Mouse (Mus musculus) lung, embryonic 14.5 days (tissue): ENCODE measurements around the gene Olfr820. TPM values are rescaled to one million over a fixed set of nuclear protein-coding genes. Genes with fewer than 3 reads are reported as not detected.
"Not testable (repeated sequence)": the region's sequence is repeated elsewhere in the genome, so short reads cannot be mapped to it uniquely, and the experiment has no call there.

ENCODE experiments used
- ATAC-seq: fragments of 200-750 bp; cut with Nextera tagmentation; 2 replicates; pipeline ENCODE4 v1.8.0; 2017; ENCODE audit warnings: mild to moderate bottlenecking, moderate TSS enrichment, moderate library complexity; ENCODE audit not compliant: insufficient read depth
- DNase-seq: peaks from one replicate; pipeline ENCODE4 v3.0.0-alpha.2; 2015
- H3K27ac ChIP-seq: fragments of 300-500 bp; sonication (generic); 2 replicates; pipeline ENCODE4 v1.5.1; 2014; ENCODE audit warnings: low read depth, mild to moderate bottlenecking, moderate library complexity
- H3K27me3 ChIP-seq: fragments of 300-500 bp; sonication (generic); 2 replicates; pipeline ENCODE4 v1.6.1; 2014; ENCODE audit warnings: low read length, control low read depth; ENCODE audit not compliant: insufficient read depth
- H3K36me3 ChIP-seq: fragments of 300-500 bp; sonication (generic); 2 replicates; pipeline ENCODE4 v1.6.1; 2014; ENCODE audit warnings: control low read depth; ENCODE audit not compliant: insufficient read depth
- H3K4me1 ChIP-seq: fragments of 300-500 bp; sonication (generic); 2 replicates; pipeline ENCODE4 v1.6.1; 2014; ENCODE audit warnings: antibody characterized with exemption, control low read depth; ENCODE audit not compliant: insufficient read depth
- H3K4me2 ChIP-seq: fragments of 300-500 bp; sonication (generic); 2 replicates; pipeline ENCODE4 v1.6.1; 2014; ENCODE audit warnings: mild to moderate bottlenecking
- H3K4me3 ChIP-seq: fragments of 300-500 bp; sonication (generic); 2 replicates; pipeline ENCODE4 v1.5.1; 2014; ENCODE audit warnings: low read depth, low read length
- H3K9ac ChIP-seq: fragments of 300-500 bp; sonication (generic); 2 replicates; pipeline ENCODE4 v1.6.1; 2014
- H3K9me3 ChIP-seq: fragments of 300-500 bp; sonication (generic); 2 replicates; pipeline ENCODE4 v1.6.1; 2016; ENCODE audit warnings: low read depth, low read length, control low read depth
- CTCF ChIP-seq: IDR thresholded peaks from 2 replicates; pipeline ENCODE4 v1.5.1; 2016; ENCODE audit warnings: antibody characterized with exemption, low read depth
- WGBS: fragments of 180-500 bp; shearing (Covaris S2); extraction: QIAGEN DNeasy Blood & Tissue Kit; methylation state at CpG from one replicate; pipeline ENCODE4 v1.1.7; 2014; 5-methylcytosine and 5-hydroxymethylcytosine counted together
- polyA plus RNA-seq: library from polyadenylated mRNA; unstranded; fragments of >200 nt; fragmentation: Nextera tagmentation; extraction: Ambion mirVana; gene quantifications from 2 replicates; pipeline ENCODE4 v1.2.1, GENCODE M21; 2014

Olfr820 gene
- polyA plus RNA-seq, result not detected in 2 replicates

DNA sequence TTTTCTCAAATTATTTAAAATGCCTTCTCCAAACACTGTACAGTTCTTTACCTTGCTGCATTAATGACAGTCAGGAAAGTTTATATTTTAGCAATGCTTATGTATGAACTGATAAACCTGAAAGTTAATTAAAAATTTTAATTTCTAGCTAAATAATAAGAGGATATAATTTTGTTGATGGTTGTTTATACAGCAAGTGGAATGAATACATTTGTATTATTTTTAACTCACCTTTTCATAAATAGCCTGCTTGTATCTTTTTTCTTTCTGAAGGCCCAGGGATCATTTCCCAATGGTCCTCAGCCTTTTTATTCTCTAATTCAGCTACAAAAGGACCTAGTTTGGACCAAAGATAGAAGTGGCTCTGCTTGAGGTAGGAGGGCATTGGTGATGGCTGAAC, at the start of gene Olfr820:
Gene Olfr820, plus strand, starts transcription at position 301 of the 400 bp plus-strand sequence.
- Histone ChIP-seq H3K4me1 (no peaks in the 10 kb centered on the region), H3K27ac (no peak within 1 kb of the TSS), H3K9me3 (no peaks in the 10 kb centered on the region), H3K4me3 (no peak within 1 kb of the TSS), H3K9ac (no peak within 1 kb of the TSS), H3K27me3 (no peaks in the 10 kb centered on the region), H3K4me2 (no peak within 1 kb of the TSS), H3K36me3 (no peaks in the 10 kb centered on the region)
- ATAC-seq (no peak), DNase-seq (no peak)
- TF ChIP-seq CTCF, result no peak

DNA sequence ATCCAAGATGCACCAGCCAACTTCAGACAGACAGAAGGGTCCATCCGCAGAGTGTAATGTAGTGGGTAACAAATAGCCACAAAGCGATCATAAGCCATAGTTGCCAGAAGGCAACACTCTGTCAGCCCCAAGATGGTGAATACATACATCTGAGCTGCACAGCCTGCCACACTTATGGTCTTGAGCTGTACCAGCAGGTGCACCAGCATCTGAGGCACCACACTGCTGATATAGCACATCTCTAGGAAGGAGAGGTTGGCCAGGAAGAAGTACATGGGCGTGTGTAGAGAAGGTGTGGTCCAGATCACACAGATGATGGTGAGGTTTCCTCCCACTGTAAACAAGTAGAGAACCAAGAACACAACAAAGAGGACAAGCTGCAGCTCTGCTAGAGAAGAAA, 46.2 kb upstream of the Olfr820 start:
- ATAC-seq, H3K36me3 ChIP-seq, H3K27me3 ChIP-seq, H3K4me1 ChIP-seq, H3K4me2 ChIP-seq, H3K4me3 ChIP-seq, DNase-seq, H3K9ac ChIP-seq, H3K9me3 ChIP-seq, H3K27ac ChIP-seq: not testable (repeated sequence)
- 100% methylated on average over 2 of the region's 3 CpGs for WGBS

DNA sequence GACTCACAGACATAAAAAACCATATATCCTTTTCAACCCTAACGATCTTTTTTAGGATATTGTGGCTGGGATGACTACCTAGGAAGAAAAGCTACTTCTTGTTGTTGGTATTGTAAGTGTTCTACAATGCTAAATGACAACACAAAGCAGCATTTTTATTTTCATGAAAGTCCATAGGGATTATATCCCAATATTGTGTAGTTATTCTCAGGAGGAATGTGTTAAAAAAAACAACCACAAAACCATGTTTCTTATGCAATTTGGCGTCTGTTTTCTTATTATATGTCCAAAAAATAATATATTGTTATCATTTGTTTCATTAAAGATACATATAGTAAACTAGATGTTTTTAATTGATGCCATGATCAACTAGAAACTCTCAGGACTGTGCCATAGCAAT, 45.3 kb upstream of the Olfr820 start, which contains the start of gene Olfr819:
Gene Olfr819, minus strand, starts transcription at position 101 of the 400 bp plus-strand sequence.
- H3K4me2 ChIP-seq, H3K4me1 ChIP-seq, ATAC-seq, H3K36me3 ChIP-seq, H3K4me3 ChIP-seq, H3K9me3 ChIP-seq, H3K27me3 ChIP-seq, DNase-seq, H3K9ac ChIP-seq, H3K27ac ChIP-seq: not testable (repeated sequence)
- WGBS, result 77% methylated on average over 2 of the region's 2 CpGs

DNA sequence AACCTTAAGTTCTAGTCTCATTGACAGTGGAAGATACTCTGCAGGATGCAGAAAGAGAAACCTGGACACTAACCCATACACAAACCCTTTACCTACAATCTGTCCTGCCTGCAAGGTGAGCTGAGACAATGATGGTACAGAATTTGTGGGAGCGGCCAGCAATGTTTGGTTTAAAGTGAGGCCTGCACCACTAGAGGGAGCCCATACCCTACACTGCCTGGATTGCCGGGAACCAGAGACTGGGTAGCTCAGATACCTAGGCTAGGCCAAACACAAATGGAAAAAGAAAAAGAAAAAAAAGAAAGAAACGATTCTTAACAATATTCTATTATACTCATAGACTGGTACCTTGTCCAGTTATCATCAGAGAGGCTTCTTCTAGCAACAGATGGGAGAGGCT, 39.4 kb upstream of the Olfr820 start:
- H3K27me3 ChIP-seq, H3K27ac ChIP-seq, DNase-seq, H3K4me1 ChIP-seq, H3K4me2 ChIP-seq, ATAC-seq, H3K9me3 ChIP-seq, H3K9ac ChIP-seq, H3K4me3 ChIP-seq, H3K36me3 ChIP-seq: not testable (repeated sequence)
- no CpG with 5 or more reads among the region's 3 CpGs for WGBS

DNA sequence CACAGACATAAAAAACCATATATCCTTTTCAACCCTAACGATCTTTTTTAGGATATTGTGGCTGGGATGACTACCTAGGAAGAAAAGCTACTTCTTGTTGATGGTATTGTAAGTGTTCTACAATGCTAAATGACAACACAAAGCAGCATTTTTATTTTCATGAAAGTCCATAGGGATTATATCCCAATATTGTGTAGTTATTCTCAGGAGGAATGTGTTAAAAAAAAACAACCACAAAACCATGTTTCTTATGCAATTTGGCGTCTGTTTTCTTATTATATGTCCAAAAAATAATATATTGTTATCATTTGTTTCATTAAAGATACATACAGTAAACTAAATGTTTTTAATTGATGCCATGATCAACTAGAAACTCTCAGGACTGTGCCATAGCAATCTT, 36.4 kb upstream of the Olfr820 start, which contains the start of gene Olfr247:
Gene Olfr247, minus strand, starts transcription at position 101 of the 400 bp plus-strand sequence.
- not testable (repeated sequence) for H3K4me2 ChIP-seq, H3K9me3 ChIP-seq, ATAC-seq, H3K36me3 ChIP-seq, DNase-seq, H3K27me3 ChIP-seq, H3K4me1 ChIP-seq, H3K27ac ChIP-seq, H3K9ac ChIP-seq, H3K4me3 ChIP-seq
- no CpG with 5 or more reads among the region's 2 CpGs for WGBS

DNA sequence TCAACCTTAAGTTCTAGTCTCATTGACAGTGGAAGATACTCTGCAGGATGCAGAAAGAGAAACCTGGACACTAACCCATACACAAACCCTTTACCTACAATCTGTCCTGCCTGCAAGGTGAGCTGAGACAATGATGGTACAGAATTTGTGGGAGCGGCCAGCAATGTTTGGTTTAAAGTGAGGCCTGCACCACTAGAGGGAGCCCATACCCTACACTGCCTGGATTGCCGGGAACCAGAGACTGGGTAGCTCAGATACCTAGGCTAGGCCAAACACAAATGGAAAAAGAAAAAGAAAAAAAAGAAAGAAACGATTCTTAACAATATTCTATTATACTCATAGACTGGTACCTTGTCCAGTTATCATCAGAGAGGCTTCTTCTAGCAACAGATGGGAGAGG, 30.6 kb upstream of the Olfr820 start:
- not testable (repeated sequence) for H3K9ac ChIP-seq, ATAC-seq, H3K27ac ChIP-seq, DNase-seq, H3K4me3 ChIP-seq, H3K4me1 ChIP-seq, H3K9me3 ChIP-seq, H3K27me3 ChIP-seq, H3K4me2 ChIP-seq, H3K36me3 ChIP-seq
- no CpG with 5 or more reads among the region's 3 CpGs for WGBS

DNA sequence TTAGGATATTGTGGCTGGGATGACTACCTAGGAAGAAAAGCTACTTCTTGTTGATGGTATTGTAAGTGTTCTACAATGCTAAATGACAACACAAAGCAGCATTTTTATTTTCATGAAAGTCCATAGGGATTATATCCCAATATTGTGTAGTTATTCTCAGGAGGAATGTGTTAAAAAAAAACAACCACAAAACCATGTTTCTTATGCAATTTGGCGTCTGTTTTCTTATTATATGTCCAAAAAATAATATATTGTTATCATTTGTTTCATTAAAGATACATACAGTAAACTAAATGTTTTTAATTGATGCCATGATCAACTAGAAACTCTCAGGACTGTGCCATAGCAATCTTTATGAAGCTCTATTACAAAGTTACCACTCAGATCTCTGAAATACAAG, 27.5 kb upstream of the Olfr820 start, which contains the start of gene Gm10310:
Gene Gm10310, minus strand, starts transcription at position 101 of the 400 bp plus-strand sequence.
- not testable (repeated sequence) for H3K4me3 ChIP-seq, H3K36me3 ChIP-seq, H3K27me3 ChIP-seq, ATAC-seq, H3K27ac ChIP-seq, H3K9ac ChIP-seq, H3K4me1 ChIP-seq, H3K4me2 ChIP-seq, DNase-seq, H3K9me3 ChIP-seq
- no CpG with 5 or more reads among the region's 1 CpGs for whole genome bisulfite sequencing

DNA sequence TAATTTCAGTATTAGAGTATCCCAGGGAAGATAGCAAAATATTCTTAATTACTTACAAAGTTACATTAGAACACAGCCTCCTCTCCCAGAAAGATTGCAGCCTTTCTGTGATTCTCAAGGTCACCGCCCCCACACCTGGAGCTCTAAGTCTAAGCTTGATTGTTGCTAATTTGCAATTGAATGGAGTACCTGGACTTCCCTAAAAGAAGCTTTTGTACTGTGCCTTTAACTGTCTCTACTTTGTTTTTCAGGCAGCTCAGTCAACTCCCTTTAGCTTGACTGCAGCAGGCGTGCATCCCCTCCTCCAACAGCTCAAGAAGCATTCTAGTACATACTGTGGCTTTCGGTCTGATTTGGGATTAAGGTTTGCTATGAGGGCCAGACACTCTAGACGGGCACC, 8.3 kb upstream of the Olfr820 start:
- H3K4me3 ChIP-seq, ATAC-seq, H3K27ac ChIP-seq, H3K9me3 ChIP-seq, H3K36me3 ChIP-seq, DNase-seq, H3K9ac ChIP-seq, H3K4me2 ChIP-seq, H3K4me1 ChIP-seq, H3K27me3 ChIP-seq: not testable (repeated sequence)
- 84% methylated on average over 4 of the region's 4 CpGs for WGBS

DNA sequence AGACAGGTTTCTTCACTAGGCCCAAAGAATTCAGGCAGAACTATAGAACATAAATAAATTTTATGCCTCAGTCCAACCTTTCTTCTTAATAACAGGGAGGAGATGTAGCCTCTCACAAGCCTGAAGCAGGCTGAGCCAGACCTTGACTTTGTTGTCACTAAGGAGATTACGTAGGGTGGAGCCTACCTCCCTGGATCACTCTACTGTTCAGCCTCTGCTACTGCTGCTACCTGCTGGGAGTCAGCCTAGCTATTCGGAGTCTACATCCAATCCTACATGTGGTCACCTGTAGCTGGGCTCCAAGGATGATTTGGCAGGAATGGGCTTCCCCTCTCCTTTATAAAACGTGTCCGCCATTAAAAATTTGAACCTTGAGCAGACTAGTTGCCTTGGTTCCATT, 7.1 kb upstream of the Olfr820 start:
- not testable (repeated sequence) for ATAC-seq, H3K36me3 ChIP-seq, H3K27me3 ChIP-seq, H3K27ac ChIP-seq, H3K9me3 ChIP-seq, H3K4me1 ChIP-seq, H3K4me2 ChIP-seq, H3K4me3 ChIP-seq, DNase-seq, H3K9ac ChIP-seq
- WGBS, result 90% methylated on average over 4 of the region's 4 CpGs
